Mouse (Mus musculus) cerebellum, postnatal 10 days (tissue): ENCODE data around the gene Agbl2.

Source experiments
- DNase-seq, 2 experiments: peaks; one replicate each; pipeline ENCODE4 v3.0.0; 2021; ENCODE audit warnings: mixed read lengths in 2 of 2

The Agbl2 gene

DNA sequence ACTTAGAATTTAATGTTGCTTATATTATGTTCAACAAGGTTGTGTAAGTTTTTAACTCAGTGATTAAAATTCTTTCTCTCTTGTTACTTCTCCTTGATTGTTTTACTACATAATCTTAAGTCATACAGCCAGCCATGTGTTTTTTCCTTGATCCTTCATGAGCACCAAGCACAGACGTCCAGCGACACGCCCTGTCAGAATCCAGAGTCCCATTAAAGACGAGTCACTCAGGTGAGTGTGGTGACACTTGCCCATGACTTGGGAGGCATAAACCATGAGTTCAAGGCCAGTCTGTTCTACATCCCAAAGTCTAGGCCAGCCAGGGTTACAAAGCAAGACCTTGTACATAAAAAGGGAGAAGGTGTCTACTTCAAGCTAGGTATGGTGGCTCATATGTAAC, 33.6 kb downstream of the Agbl2 start:
- no peak for DNase-seq

DNA sequence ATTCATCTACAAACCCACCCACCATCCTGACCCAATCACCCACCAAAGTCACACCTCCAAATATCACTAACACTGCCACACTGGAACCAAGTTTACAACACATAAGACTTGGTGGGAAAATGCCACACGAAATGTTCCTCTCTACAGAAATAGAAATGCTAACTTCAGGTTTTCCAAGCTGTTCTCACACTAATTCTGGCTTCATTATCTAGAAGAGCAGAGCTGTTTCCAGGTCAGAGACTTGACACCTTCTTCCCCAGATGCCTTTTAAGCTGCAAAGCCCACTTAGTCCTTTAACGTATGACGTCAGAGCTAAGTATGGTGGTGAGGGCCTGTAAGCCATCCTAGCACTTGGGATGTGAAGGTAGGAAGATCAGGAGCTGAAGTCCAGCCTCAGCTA, 36.2 kb downstream of the Agbl2 start:
- no peak for DNase-seq

DNA sequence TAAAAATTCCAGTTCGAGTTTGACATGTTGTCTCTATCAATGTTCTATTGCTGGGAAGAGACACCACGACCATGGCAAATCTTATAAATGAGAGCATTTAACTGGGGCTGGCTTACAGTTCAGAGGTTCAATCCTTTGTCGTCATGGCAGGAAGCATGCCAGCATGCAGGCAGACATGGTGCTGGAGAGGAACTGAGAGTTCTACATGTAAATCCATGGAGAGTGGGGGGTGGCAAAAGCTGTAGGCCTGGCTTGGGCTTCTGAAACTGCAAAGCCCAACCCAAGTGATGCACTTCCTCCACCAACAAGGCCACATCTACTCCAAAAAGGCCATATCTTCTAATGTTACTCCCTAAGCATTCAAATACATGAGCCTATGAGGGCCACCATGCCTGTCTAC, 38.4 kb downstream of the Agbl2 start:
- no peak for DNase-seq

DNA sequence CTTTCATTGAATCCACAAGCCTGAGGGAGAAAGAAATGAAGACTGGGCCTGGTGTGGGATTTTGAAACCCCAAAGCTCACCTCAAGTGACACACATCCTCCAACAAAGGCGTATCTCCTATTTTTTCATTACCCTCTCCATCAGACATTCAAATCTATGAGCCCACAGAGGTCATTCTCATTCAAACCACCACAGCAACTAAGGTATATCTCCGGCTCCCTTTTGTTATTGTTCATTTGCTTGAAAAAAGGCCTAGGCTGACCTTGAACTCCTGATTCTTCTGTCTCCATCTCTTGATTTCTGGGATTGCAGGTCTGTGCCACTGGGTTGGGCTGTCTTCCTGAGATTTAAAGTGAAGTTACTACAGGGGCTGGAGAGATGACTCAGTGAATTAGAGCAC, 40.5 kb downstream of the Agbl2 start:
- DNase-seq: no peak

DNA sequence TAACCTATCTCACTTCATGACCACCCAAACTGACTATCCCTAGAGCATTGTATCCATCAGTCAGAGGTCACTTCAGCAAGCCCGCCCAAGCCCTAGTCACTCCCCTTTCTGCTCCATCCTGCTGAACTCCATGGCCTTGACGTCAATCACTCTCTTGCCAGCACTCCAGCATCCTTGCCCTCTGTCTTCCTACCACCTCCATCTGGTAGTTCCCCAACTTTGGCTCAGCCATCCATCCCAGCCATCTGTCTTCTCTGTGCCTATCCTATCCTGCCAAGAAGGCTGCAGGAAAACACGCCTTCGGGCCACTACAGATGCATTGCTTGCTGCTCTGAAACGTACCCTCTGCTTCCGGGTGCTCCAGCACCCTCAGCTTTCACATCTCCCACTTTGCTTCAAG, 41.3 kb downstream of the Agbl2 start:
- peak; percentile 93 to 94 for DNase-seq

DNA sequence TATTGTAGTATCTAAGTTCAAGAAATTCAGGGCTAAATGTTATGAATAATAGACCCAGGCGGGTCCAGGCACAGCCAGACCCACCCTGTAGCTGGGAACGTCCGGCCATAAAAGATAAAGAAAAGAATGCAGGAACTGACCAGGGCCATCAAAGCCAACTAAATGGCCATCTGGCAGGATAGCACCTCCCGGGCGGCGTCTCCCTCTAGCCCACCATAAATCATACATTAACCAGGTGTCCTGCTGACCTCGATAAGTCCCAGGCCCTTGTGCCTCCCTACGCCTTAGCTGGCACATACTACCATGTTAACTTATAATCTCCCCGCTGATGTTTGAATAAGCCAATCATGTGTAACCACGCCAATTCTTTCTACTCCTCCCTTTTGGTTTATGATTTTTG, 42.0 kb downstream of the Agbl2 start:
- DNase-seq: peak in 1 of 2 experiments; percentile 43

DNA sequence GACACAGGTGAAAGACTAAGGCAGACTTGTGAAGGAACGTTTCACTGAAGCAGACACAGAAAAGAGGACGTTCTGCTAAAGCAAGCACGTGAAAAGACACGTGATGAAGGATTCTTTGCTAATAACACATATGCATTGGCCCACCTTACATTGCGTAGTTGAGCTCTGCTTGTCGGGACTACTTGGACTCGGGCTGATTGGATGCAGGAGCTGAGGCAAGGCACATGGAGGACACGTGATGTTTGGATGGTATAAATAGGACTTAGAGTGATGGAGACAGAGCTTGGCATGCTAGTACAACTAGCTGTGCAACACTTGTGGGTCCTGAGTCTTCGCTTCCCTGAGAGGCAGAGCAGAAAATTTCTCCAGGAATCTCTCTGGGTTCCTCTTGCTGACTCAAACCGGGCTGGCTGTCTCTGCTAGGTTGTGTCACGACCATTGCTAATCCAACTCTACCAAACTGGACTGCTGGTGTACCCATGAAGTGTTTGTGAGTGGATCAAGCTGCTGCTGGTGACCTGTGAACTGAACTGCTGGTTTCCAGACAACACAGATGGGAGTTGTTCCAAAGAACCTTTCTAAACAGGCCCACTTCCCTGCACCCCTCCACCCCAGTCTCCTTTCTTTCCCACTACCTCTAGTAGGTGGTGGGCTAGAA, 43.1 kb downstream of the Agbl2 start:
- DNase-seq: no peak

DNA sequence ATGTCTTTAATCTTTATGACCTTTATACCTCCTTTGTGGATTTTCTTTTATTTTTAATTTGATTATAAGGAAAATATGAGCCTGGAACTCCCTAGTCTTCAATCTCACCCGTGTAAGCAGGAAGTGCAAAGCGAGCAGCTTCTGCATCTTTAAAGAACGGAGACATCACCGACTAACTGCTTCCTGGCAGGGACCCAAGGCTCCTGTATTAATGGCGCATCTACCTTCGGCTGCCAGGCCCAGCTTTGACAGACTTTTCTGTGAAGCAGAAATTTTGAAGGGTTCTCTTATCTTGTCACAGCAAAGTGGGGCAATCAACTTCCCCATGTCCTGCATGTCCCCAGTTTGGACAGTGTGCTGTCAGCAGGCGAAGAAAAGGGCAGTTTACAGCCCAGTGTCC, 46.2 kb downstream of the Agbl2 start:
- peak; percentile 79 to 81 for DNase-seq

DNA sequence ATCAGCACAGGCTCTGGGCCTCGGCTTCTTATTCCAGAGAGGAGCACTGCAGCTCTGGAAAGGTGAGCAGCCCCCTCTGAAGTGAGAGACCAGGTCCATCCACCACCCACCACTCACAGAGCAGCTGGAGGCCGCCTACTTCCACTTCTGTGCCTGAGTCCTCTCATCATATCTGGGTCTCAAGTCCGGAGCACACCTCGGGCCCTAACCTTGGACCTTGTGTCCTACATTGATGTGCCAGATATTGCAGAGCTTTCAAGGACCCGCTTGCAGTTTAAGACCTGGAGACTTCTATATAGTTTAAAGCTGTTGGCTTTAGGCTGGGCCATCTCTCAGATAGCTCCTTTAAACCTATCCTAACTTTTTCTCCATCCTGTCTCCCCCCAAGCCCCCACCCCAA, 51.0 kb downstream of the Agbl2 start:
- DNase-seq: no peak

DNA sequence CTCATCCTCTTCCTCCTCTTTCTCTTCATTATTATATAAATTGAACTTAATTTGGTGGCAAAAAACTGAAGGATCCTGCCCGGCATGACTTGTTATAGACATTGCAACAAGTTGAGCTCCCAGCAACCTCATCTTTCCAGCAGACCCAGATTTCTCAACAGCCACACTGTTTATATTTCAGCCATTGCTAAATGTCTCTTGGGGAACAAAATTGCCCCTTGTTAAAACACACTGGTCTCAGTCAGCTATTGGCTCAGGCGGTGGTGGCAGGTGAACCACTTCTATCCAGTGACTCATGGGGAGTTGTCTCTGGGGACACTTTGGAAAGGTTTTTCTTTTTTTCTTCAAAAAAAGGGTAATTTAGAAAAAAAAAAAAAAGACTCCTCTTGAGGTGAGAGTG, 56.1 kb downstream of the Agbl2 start:
- DNase-seq: no peak

DNA sequence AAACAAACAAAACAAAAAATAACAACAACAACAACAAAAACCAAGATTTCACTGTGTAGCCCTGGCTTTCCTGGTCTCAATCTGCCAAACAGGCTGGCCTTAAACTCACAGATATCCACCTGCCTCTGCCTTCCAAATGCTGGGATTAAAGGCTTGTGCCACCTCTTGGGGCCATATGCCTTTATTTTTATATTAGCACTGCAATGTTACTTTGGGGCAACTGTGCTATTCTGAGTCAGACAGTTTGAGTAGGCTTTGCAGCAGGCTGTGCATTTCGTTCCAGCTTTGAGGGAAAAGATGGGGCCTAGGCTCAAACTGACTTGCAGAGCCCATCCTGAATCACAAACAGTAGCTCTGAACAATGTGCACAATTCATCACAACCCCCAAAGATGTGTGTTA, 61.1 kb downstream of the Agbl2 start:
- no peak for DNase-seq

DNA sequence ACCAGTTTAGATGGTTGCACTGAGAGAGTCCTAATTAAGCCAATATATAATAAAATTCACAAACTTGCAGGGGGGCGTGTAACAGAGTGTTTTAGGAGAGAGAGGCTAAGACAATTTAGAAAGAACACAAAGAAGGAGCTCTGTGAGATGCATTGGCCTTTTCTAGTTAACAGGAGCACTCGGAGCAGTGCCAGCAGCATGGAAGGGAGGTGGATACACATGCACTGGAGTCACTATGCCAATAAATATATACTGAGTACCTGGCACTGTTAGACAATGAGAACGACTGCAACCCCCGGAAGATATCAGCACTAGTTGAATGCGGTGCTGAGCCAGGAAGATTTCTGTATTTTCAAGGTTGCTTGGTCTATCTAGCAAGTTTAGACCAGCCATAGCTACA, 61.7 kb downstream of the Agbl2 start:
- no peak for DNase-seq

DNA sequence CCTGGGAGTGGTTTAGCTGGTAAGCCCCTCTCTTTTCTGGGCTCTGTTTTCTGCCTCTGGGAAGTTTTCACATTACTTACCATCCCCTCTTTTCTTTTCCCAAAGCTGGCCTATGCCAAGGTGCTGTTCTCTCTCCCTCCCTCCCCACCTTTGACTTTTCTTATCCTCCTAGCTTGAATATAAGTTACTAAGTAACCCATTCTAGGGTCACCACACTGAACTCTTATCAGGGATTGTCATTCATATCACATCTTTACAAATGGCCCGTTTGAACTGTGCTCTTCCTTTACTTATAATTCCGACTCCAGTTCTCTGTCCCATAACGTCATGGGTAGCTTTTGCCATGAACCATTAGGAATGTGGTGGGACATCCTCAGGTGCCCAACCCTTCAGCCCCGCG, 62.7 kb downstream of the Agbl2 start:
- DNase-seq: no peak

DNA sequence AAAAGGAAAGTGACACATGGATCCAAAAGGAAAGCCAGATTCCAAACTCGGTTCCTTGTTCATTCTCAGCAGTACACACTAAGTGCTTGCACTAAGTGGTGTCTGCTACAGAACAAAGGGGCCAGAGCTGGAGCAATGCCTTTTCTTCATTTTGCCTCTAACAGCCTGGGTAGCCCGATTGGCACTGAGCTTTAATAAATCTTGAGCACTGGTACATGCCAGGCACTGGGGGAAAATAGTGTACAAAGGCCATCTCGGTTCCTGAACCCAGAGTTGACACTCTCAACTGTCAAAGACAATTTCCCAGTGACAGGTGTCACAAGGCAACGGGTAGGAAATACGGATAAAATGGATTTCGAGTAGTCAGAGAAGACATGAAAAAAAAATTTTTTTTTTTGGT, 63.6 kb downstream of the Agbl2 start:
- peak; percentile 29 to 40 for DNase-seq

DNA sequence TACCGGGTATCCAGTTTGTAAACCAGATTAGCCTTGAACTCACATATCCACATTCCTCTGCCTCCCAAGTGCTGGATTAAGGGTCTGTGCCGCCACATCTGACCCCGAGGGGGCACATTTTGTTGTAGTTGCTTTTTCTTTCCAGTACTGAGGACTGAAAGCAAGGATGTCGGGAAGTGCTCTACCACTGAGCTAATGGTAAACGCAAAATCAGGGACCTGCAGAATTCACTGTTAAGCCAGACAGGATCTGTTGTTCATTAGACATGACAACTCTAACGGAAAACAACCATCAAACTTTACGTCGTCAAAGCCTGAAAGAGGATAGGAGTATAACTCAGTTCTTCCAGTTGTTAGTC, 64.0 kb downstream of the Agbl2 start:
- DNase-seq: no peak

DNA sequence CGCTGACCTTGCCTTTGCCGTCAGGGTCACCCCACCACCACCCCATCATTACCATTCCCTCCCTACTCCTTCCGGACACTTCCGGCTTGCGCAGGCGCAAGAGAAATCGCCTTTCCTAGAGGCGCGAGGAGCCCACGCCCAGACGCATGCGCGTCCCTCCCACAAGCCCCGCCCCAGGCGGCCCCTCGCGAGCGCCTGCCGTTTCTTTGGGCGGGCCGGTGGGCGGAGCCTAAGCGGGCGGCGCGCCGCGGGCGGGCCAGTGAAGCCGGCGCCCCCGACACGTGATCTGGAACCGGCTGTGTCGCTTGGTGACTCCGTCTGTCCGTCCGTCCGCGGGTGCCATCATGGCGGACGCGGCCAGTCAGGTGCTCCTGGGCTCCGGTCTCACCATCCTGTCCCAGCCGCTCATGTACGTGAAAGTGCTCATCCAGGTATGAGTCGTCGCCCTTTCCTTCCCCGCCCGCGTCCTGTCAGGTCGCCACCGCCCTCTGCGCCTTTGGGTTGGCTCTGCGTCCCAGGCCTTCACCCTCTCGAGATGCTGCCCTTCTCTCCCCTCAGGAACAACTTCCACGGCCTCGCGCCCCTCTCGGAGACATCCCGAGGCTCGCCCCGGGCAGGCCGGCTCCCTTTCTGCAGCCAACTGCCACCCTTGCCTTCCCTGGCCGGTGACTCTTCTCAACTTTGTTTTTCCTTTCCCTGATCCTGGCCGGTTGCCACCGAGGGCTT, 64.6 kb downstream of the Agbl2 start, which contains the start of gene Mtch2:
Gene Mtch2, plus strand, starts transcription at position 201 of the 726 bp plus-strand sequence.
- DNase-seq: peak; percentile 99 to 100

DNA sequence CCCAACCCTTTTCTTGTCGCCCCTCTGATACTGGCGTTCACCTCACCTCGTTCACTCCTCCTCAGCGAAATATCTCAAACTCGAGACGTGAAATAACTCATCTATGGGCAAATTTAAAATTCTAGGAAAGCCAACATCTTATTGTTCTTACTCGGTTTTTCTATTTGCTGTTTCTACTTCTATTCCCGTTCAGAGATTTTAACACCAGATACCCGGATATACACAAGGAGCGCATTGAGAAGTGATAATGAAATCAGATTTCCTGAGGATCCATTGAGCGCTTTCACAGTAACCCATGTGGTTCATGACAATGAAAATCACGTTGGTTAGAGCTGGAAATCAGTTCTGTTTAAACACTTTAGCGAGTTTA, 65.1 kb downstream of the Agbl2 start:
- DNase-seq: no peak

DNA sequence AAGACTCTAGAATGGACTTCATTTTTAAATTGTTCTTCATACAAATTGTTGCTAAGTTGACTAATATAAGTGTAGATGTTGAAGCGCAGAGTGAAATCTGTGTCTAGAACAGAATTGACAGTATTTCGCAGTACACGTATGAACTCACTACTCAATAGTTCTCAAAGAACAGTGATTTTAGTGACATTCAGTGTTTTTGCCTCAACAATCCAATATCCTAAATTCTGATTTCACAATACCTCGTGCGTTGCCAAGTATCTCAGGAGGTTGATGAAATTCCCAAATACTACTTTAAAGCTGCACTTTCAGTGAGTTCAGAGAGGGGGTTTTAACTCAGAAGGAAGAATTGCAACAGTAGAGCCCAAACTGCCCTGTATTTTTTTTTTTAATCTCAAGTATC, 65.8 kb downstream of the Agbl2 start:
- no peak for DNase-seq

DNA sequence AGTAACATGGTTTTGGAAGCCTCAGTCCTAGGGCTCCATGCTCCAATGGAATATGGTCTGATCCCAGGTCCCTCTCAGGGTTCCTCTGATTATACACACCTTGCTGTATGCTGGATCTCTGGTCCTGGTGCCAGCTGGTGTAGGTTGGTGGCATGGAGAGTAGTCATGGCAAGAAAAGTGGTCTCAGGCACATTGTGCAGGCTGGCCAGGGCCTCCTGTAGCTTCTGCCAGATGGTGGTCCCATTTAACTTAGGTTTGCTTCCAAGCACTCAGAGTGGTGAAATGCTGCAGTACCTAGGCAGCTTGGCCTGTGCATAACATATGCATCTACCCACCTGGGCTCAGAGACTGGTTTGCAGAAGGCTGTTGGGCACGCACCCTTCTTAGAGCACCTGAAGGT, 67.9 kb downstream of the Agbl2 start:
- DNase-seq: peak; percentile 66 to 79

DNA sequence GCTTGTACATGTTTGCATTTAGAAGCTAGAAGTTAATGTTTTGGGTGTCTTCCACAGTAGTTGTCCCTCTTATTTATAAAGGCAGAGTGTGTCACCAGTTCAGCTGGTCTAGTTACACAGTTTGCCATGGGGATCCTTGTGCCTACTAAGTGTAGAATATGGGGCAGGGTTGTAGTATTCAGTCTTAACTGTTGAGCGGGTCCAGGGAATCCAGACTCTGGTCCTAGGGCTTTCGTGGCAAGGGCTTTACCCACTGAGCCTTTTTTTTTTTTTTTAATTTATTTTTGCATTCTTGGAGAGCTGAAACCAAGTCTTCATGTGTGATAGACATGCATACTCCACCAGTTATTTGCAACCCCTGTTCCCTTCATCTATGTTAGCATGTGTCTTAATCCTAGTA, 79.0 kb downstream of the Agbl2 start:
- no peak for DNase-seq

DNA sequence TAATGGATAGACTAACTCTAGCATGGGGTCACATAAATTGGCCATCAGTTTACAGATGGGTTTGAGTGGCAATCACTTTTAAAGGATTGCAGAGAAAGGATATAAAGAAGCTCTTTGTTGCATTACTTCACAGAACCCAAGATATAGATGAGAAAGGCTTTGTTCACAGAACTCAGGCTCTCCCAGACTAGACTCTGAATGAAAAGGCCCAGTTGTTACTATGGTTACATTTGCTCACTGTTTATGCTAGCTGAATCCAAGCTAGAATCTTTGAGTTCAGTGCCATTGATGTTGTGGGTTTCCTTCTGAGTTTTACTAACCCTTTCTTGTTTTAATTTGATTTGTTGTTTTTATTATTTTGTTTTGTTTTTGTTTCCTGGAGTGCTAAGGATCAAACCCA, 81.7 kb downstream of the Agbl2 start:
- no peak for DNase-seq

DNA sequence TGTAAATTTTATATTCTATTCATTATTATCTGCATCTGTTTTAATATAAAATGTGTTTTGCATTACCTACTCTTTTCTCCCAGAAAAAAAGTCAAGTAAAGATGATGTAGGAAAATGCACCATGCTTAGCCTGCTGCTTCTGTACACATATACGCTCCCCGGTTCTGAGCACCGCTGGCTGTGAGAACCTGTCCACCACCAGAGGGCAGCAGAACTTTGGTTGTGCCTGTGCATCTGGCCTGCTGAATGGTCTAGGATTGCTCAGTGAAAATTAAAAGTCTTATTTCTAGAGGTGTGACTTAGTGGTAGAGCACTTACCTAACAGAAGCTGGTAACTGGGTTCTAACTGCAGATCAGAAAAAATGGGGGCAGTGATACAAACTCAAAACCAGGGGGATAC, 84.0 kb downstream of the Agbl2 start:
- peak; percentile 93 to 95 for DNase-seq

DNA sequence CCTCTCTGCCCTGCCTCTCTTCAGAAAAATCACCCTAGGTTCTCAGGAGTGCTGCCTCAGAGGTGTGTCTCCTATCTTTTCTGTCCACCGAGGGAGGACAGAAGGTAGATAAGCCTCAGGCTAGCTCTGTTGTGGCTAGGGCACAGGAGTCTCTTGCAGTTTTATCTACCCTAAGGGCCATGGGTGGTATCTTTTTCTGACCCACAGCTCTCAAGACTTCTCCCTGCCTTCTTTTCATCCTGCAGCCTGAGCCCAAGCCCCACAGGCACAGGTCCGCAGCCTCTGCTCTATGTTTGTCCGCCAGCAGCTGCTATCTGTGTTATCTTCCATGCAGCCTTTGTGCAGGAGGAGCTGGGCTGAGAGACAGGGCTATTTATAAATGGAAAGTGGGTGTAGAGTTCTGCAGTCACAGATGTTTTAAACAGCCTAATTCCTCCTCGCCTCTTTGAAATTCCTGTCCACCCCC, 87.6 kb downstream of the Agbl2 start:
- DNase-seq: no peak

DNA sequence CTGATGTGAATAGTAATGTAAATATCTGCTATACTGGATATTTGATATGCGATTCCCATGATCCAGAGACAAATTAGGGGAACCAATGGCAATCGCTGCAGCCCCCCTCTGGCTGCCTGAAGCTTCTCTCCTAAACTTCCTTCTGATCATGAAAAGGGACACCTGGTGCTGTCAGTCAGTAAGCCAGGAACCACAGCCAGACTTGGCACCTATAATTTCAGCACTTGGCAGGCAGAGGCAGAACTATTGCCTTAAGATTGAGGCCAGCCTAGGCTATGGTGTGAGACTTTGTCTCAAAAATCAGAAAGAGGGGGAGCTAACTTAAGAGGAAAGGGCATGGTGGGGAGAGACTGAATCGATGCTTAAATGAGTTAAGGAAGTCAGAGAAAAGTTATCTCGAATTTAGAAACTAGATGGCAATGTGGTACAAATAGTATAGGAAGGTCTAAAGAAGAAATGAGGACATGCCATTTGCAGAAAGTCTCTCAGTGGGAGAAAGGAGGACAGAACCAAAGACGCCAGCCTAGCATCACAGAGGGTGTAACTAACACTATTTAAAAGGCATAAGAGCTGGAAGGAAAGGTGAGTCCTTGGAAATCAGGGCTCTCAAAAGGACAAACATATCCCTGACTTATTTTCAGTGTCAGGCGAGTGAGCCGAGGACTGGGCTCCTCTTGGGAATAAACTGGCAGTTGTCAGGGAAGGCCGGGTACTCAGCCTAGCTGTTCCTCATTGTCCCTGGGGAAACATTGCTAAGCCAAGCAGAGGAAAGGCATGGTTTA, 88.8 kb downstream of the Agbl2 start:
- peak in 1 of 2 experiments; percentile 43 for DNase-seq
